Comparison of ENCODE assay signal across 16 mouse cellular contexts in the genomic region with DNA sequence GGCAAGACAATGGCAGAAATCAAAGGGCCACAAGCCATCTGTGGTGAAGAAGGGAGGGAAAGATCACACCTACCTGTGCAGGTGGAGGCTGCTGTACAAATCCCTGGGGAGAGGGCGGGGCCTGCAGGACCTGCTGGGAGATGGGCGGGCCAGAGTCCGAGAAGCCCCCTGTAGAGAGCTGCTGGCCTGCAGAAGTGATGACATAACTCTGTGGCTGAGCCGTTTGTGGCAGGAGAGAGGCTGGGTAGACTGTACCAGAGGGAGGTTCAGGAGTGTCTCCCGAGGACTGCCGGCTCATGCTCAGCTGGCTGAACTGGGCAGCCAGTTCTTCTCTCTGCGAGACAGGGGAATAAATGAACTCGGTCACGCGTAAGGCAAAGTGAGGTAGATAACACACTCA.
DNase-seq lines count a peak whose midpoint lies in the region.
"Had no signal": no experiment of that assay in that cellular context is flagged by ENCODE, and none has a peak within 500 bp of the region (broad histone marks: within the 10 kb centered on the region; RNA-seq: fewer than 3 reads in every experiment).

No protein-coding gene starts in this region.

- peaks cover 18% of the 10 kb centered on the region for H3K4me1 ChIP-seq in hindbrain, embryonic 10.5 days (replicated peaks)
- H3K4me1 ChIP-seq: embryonic facial prominence, embryonic 12.5 days; liver, embryonic 15.5 days had no signal

- DNase-seq in left cerebral cortex, postnatal 4 days = peak; percentile 24
- DNase-seq in left cerebral cortex, adult 11 months (ENCODE audit: low spot score) = no peak
- DNase-seq in cerebellum, adult 8-10 months = peak; percentile 29
- no peak for DNase-seq in hindbrain, embryonic 10.5 days (ENCODE audit: low spot score)
- DNase-seq in retina, embryonic 14.5 days (ENCODE audit: low spot score) = peak; percentile 38
- DNase-seq in layer of hippocampus, adult 18-20 months (ENCODE audit: low spot score in 2 of 2) = no peak
- no peak for DNase-seq in c-Kit-positive CD71-positive TER-119-positive erythroid progenitor cells, embryonic 14.5 days (ENCODE audit: low spot score)
- DNase-seq: adrenal gland, postnatal 10 days; gastrocnemius, postnatal 25 days; heart, postnatal 4 days; kidney, adult 9 months had no signal

- no peaks in the 10 kb centered on the region for H3K9me3 ChIP-seq in hindbrain, embryonic 10.5 days
- H3K9me3 ChIP-seq: embryonic facial prominence, embryonic 12.5 days; forebrain, embryonic 13.5 days; liver, embryonic 15.5 days had no signal

- 31% methylated on average over 10 of the region's 10 CpGs for WGBS in hindbrain, embryonic 10.5 days

- intact Hi-C loops in left cerebral cortex, postnatal 4 days (cut with DNase I) = no loop called here

- H3K36me3 ChIP-seq in hindbrain, embryonic 10.5 days = no peaks in the 10 kb centered on the region
- H3K36me3 ChIP-seq: embryonic facial prominence, embryonic 12.5 days; liver, embryonic 15.5 days had no signal

- peak overlapping the region; percentile 35; the same call in 1 of the 2 replicates for H3K27ac ChIP-seq in hindbrain, embryonic 10.5 days
- H3K27ac ChIP-seq: embryonic facial prominence, embryonic 12.5 days; liver, embryonic 15.5 days; macrophage had no signal

- H3K27me3 ChIP-seq in hindbrain, embryonic 10.5 days (ENCODE audit: insufficient read depth, poor library complexity, severe bottlenecking) = peaks cover 14% of the 10 kb centered on the region
- H3K27me3 ChIP-seq: forebrain, embryonic 13.5 days had no signal

- no peak overlapping the region for H3K4me3 ChIP-seq in hindbrain, embryonic 10.5 days
- H3K4me3 ChIP-seq: embryonic facial prominence, embryonic 12.5 days; forebrain, embryonic 13.5 days; liver, embryonic 15.5 days; myocyte had no signal

Comparison
In these comparisons a context has a peak if more than half of its experiments do, and no peak if none do; other contexts are left out.
1. DNase-seq: peak in left cerebral cortex, postnatal 4 days (single experiment), cerebellum, adult 8-10 months (single experiment) and retina, embryonic 14.5 days (single experiment); none in left cerebral cortex, adult 11 months (single experiment), hindbrain, embryonic 10.5 days (single experiment), layer of hippocampus, adult 18-20 months (0 of 2) and c-Kit-positive CD71-positive TER-119-positive erythroid progenitor cells, embryonic 14.5 days (single experiment).